Mouse (Mus musculus) thymus, adult 2 months (tissue): ENCODE measurements around the gene Nsd2. TPM values are rescaled to one million over a fixed set of nuclear protein-coding genes. Genes with fewer than 3 reads are reported as not detected.
"Not testable (repeated sequence)": the region's sequence is repeated elsewhere in the genome, so short reads cannot be mapped to it uniquely, and the experiment has no call there.

ENCODE experiments used
- DNase-seq: peaks from one replicate; pipeline ENCODE4 v3.0.0; 2021
- H3K27ac ChIP-seq: fragments of 200-500 bp; 2 replicates; pipeline ENCODE4 v1.5.1; 2012; ENCODE audit warnings: low read length, control low read depth; ENCODE audit not compliant: control insufficient read depth, insufficient read depth
- H3K27me3 ChIP-seq: fragments of 200-500 bp; 2 replicates; pipeline ENCODE4 v1.6.1; 2012; ENCODE audit warnings: mild to moderate bottlenecking, low read length, moderate library complexity, mixed read lengths; ENCODE audit not compliant: control insufficient read depth, insufficient read depth
- H3K36me3 ChIP-seq: fragments of 200-500 bp; 2 replicates; pipeline ENCODE4 v1.6.1; 2012; ENCODE audit warnings: mild to moderate bottlenecking, low read length, moderate library complexity; ENCODE audit not compliant: control insufficient read depth, insufficient read depth
- H3K4me1 ChIP-seq: fragments of 200-500 bp; replicated peaks from 2 replicates; pipeline ENCODE4 v1.6.1; 2012; ENCODE audit warnings: low read length; ENCODE audit not compliant: control insufficient read depth, insufficient read depth
- H3K4me3 ChIP-seq: fragments of 200-500 bp; 2 replicates; pipeline ENCODE4 v1.5.1; 2012; ENCODE audit warnings: mild to moderate bottlenecking, low read length, control low read depth, moderate library complexity; ENCODE audit not compliant: control insufficient read depth, insufficient read depth
- CTCF ChIP-seq: fragments of 200-500 bp; IDR thresholded peaks from 2 replicates; pipeline ENCODE4 v1.5.1; 2012; ENCODE audit warnings: mild to moderate bottlenecking, control low read depth, low read length, moderate library complexity, borderline replicate concordance; ENCODE audit not compliant: control insufficient read depth, poor library complexity, insufficient read depth; ENCODE audit errors: extremely low read depth
- POLR2A ChIP-seq: fragments of 200-500 bp; IDR thresholded peaks from 2 replicates; pipeline ENCODE4 v1.6.1; 2012; ENCODE audit warnings: mild to moderate bottlenecking, low read length, control low read depth, moderate library complexity; ENCODE audit not compliant: control insufficient read depth, poor library complexity, insufficient read depth; ENCODE audit errors: extremely low read depth
- WGBS: fragments of 180-500 bp; shearing (Covaris S2); methylation state at CpG from one replicate; pipeline ENCODE4 v1.1.7; 2018; 5-methylcytosine and 5-hydroxymethylcytosine counted together
- polyA plus RNA-seq: library from polyadenylated mRNA; depleted of rRNA; stranded (reverse); fragments of >200 nt; gene quantifications from 2 replicates; pipeline ENCODE4 v1.2.3, GENCODE M21; 2012; rRNA removed

Nsd2 gene
- polyA plus RNA-seq, 1 experiment: 53.3 TPM

GRCm38 (mm10) chr5:33935700-33936111 lies 115.2 kb downstream of the Nsd2 start:
- no peak for TF ChIP-seq CTCF
- TF ChIP-seq POLR2A: no peak
- H3K4me1 ChIP-seq: peaks cover 7% of the 10 kb centered on the region
- peak overlapping the region; percentile 64 for H3K27ac ChIP-seq
- no peaks in the 10 kb centered on the region for H3K27me3 ChIP-seq
- under 1% methylated on average over 39 of the region's 39 CpGs for WGBS
- no peaks in the 10 kb centered on the region for H3K36me3 ChIP-seq
- DNase-seq: no peak
- H3K4me3 ChIP-seq: peak overlapping the region; percentile 94

- TF ChIP-seq CTCF (no peak), POLR2A (peak; percentile 55; the same call in 1 of the 2 replicates)
- peak; percentile 97 for DNase-seq
- Histone ChIP-seq H3K4me1 (peaks cover 7% of the 10 kb centered on the region), H3K4me3 (peak within 1 kb of the TSS; percentile 94), H3K27ac (peak within 1 kb of the TSS; percentile 64), H3K36me3 (no peaks in the 10 kb centered on the region), H3K27me3 (no peaks in the 10 kb centered on the region)
- WGBS: under 1% methylated on average over 61 of the region's 61 CpGs
Observed at GRCm38 (mm10) chr5:33936120-33936707, 115.7 kb downstream of the Nsd2 start, which contains the start of gene Nelfa. Gene Nelfa (minus strand): TSS chr5:33936413.

- no peaks in the 10 kb centered on the region for H3K36me3 ChIP-seq
- 98% methylated on average over 2 of the region's 2 CpGs for WGBS
- DNase-seq: no peak
- no peak for TF ChIP-seq POLR2A
- TF ChIP-seq CTCF: no peak
- H3K27ac ChIP-seq: no peak overlapping the region
- H3K4me1 ChIP-seq: peaks cover 7% of the 10 kb centered on the region
- no peak overlapping the region for H3K4me3 ChIP-seq
- no peaks in the 10 kb centered on the region for H3K27me3 ChIP-seq
Observed at GRCm38 (mm10) chr5:33937230-33937629, 116.7 kb downstream of the Nsd2 start.

GRCm38 (mm10) chr5:33938448-33938847 lies 117.9 kb downstream of the Nsd2 start:
- Histone ChIP-seq H3K4me1 (peaks cover 7% of the 10 kb centered on the region), H3K27me3 (no peaks in the 10 kb centered on the region), H3K4me3 (no peak overlapping the region), H3K36me3 (no peaks in the 10 kb centered on the region), H3K27ac (no peak overlapping the region)
- TF ChIP-seq CTCF (no peak), POLR2A (no peak)
- 20% methylated on average over 3 of the region's 3 CpGs for WGBS
- no peak for DNase-seq

GRCm38 (mm10) chr5:33947035-33947434 lies 126.5 kb downstream of the Nsd2 start:
- H3K27me3 ChIP-seq, DNase-seq, H3K36me3 ChIP-seq, H3K4me3 ChIP-seq, H3K27ac ChIP-seq, H3K4me1 ChIP-seq: not testable (repeated sequence)
- WGBS: 90% methylated on average over 16 of the region's 16 CpGs

Other genes starting within 250 kb of the Nsd2 start
- 89.5 and 125 TPM in 2 replicates for gene Fam53a, start 191.1 kb upstream of the Nsd2 start, polyA plus RNA-seq
- gene Gm9903, start 190.8 kb upstream of the Nsd2 start, polyA plus RNA-seq: 0.56 and 0.82 TPM in 2 replicates
- gene Slbp, start 168.2 kb upstream of the Nsd2 start, polyA plus RNA-seq: 87.4 and 132 TPM in 2 replicates
- gene Tacc3, start 162.6 kb upstream of the Nsd2 start, polyA plus RNA-seq: 57.3 and 72.7 TPM in 2 replicates
- 71.6 and 78.0 TPM in 2 replicates for gene Tmem129, start 162.3 kb upstream of the Nsd2 start, polyA plus RNA-seq
- gene Fgfr3, start 99.1 kb upstream of the Nsd2 start, polyA plus RNA-seq: 4.8 and 6.3 TPM in 2 replicates
- gene Letm1, start 37.9 kb upstream of the Nsd2 start, polyA plus RNA-seq: 69.5 and 82.9 TPM in 2 replicates
- 85.1 and 100 TPM in 2 replicates for gene Nelfa, start 115.7 kb downstream of the Nsd2 start, polyA plus RNA-seq
- 38.3 and 41.9 TPM in 2 replicates for gene Gm1673, start 162.7 kb downstream of the Nsd2 start, polyA plus RNA-seq
- gene Nat8l, start 175.3 kb downstream of the Nsd2 start, polyA plus RNA-seq: 8.3 and 12.1 TPM in 2 replicates